Mouse (Mus musculus) macrophage (primary cell): Measurements from ENCODE around the gene Tubb4a. TPM values are rescaled to one million over a fixed set of nuclear protein-coding genes. Genes with fewer than 3 reads are reported as not detected.

Experiments
- H3K27ac ChIP-seq: fragments of 350-480 bp; formaldehyde crosslinking; 2 replicates; pipeline ENCODE4 v1.9.0; 2021
- H3K36me3 ChIP-seq: fragments of 350-480 bp; formaldehyde crosslinking; 2 replicates; pipeline ENCODE4 v1.9.0; 2021; ENCODE audit errors: inconsistent target
- H3K4me3 ChIP-seq: fragments of 350-480 bp; formaldehyde crosslinking; 2 replicates; pipeline ENCODE4 v1.9.0; 2021; ENCODE audit errors: inconsistent target
- H3K79me2 ChIP-seq: fragments of 350-480 bp; formaldehyde crosslinking; 2 replicates; pipeline ENCODE4 v1.9.0; 2021; ENCODE audit errors: inconsistent target
- WGBS: methylation state at CpG from one replicate; pipeline ENCODE4 v1.1.7; 2026; ENCODE audit warnings: inconsistent platforms; ENCODE audit not compliant: missing documents; 5-methylcytosine and 5-hydroxymethylcytosine counted together
- polyA plus RNA-seq: library from polyadenylated mRNA; stranded (reverse); fragments of 250-400 nt; gene quantifications from 3 replicates; pipeline ENCODE4 v1.2.4, GENCODE M21; 2018; ENCODE audit warnings: inconsistent platforms

Gene Tubb4a
- polyA plus RNA-seq, 1 experiment from 2014 or later, result 0.27 TPM

GRCm38 (mm10) chr17:57082481-57082880 is 5.1 kb downstream of the Tubb4a start:
- Histone ChIP-seq H3K4me3 (no peak overlapping the region), H3K27ac (no peak overlapping the region), H3K36me3 (peaks cover 17% of the 10 kb centered on the region; the same call in 1 of the 2 replicates), H3K79me2 (peaks cover 7% of the 10 kb centered on the region; the same call in 1 of the 2 replicates)
- WGBS, result 93% methylated on average over 5 of the region's 5 CpGs

DNA sequence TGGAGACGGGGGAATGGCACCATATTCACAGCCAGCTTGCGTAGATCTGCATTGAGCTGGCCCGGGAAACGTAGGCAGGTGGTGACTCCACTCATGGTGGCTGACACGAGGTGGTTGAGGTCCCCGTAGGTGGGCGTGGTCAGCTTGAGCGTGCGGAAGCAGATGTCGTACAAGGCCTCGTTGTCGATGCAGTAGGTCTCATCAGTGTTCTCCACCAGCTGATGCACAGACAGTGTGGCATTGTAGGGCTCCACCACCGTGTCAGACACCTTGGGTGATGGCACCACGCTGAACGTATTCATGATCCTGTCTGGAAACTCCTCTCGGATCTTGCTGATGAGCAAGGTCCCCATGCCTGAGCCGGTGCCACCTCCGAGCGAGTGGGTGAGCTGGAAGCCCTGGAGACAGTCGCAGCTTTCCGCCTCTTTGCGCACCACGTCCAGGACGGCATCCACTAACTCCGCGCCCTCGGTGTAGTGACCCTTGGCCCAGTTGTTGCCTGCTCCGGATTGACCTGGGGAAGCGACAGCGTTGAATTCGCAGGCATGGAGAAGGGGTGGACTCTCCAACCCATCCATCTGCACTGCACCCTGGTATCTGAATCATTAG is 6.2 kb downstream of the Tubb4a start:
- no peak overlapping the region for H3K27ac ChIP-seq
- 97% methylated on average over 27 of the region's 31 CpGs for WGBS
- H3K4me3 ChIP-seq, result no peak overlapping the region
- peaks cover 17% of the 10 kb centered on the region; the same call in 1 of the 2 replicates for H3K36me3 ChIP-seq
- H3K79me2 ChIP-seq, result peaks cover 17% of the 10 kb centered on the region; the same call in 1 of the 2 replicates

- WGBS, result 88% methylated on average over 3 of the region's 3 CpGs
- no peak overlapping the region for H3K27ac ChIP-seq
- H3K36me3 ChIP-seq, result peaks cover 17% of the 10 kb centered on the region; the same call in 1 of the 2 replicates
- H3K4me3 ChIP-seq, result no peak overlapping the region
- peaks cover 17% of the 10 kb centered on the region; the same call in 1 of the 2 replicates for H3K79me2 ChIP-seq
Measured at GRCm38 (mm10) chr17:57079919-57080318, 7.7 kb downstream of the Tubb4a start.

- Histone ChIP-seq H3K36me3 (peaks cover 27% of the 10 kb centered on the region; the same call in 1 of the 2 replicates), H3K4me3 (peak within 1 kb of the TSS; percentile 55), H3K79me2 (peaks cover 17% of the 10 kb centered on the region; the same call in 1 of the 2 replicates), H3K27ac (peak within 1 kb of the TSS; percentile 95)
- WGBS, result 0% methylated on average over 6 of the region's 6 CpGs
Measured at GRCm38 (mm10) chr17:57078336-57078735, 9.2 kb downstream of the Tubb4a start, which contains the start of gene Dennd1c. Gene Dennd1c, minus strand, starts transcription at chr17:57078514.

- no peak overlapping the region for H3K4me3 ChIP-seq
- 88% methylated on average over 3 of the region's 3 CpGs for WGBS
Measured at GRCm38 (mm10) chr17:57076916-57077315, 10.7 kb downstream of the Tubb4a start.

GRCm38 (mm10) chr17:57070699-57071098 is 16.9 kb downstream of the Tubb4a start:
- Histone ChIP-seq H3K36me3 (peaks cover 59% of the 10 kb centered on the region), H3K79me2 (no peaks in the 10 kb centered on the region), H3K4me3 (no peak overlapping the region), H3K27ac (no peak overlapping the region)
- 84% methylated on average over 10 of the region's 11 CpGs for WGBS

More at GRCm38 (mm10) chr17:57076916-57077315, 10.7 kb downstream of the Tubb4a start:
- Histone ChIP-seq H3K36me3 (peaks cover 28% of the 10 kb centered on the region; the same call in 1 of the 2 replicates), H3K79me2 (peaks cover 17% of the 10 kb centered on the region; the same call in 1 of the 2 replicates), H3K27ac (no peak overlapping the region)

DNA sequence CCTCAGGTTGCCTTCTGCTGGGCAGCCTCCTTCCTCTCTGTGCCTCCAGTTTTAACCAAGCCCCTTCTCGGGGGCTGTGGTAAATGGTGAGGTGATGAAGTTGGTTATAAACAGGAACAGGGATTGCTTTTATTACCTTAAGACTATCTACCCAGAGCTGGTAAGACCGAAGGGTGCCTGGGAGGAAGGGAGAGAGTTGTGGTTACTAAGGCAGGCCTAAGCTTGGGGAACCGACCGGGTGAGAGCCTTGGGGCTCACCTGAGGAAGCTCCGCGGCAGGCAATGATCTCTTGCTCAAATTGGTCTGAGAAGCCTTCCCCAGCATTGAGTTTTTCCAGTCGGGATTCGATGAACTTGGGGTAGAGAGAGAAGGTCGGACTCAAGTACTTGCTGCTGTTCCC is 17.3 kb downstream of the Tubb4a start:
- Histone ChIP-seq H3K27ac (no peak overlapping the region), H3K4me3 (no peak overlapping the region), H3K79me2 (no peaks in the 10 kb centered on the region), H3K36me3 (peaks cover 59% of the 10 kb centered on the region)
- WGBS, result 79% methylated on average over 9 of the region's 9 CpGs

GRCm38 (mm10) chr17:57066908-57067307 is 20.7 kb downstream of the Tubb4a start:
- WGBS, result 91% methylated on average over 5 of the region's 5 CpGs
- no peak overlapping the region for H3K4me3 ChIP-seq
- no peaks in the 10 kb centered on the region for H3K79me2 ChIP-seq
- peaks cover 44% of the 10 kb centered on the region for H3K36me3 ChIP-seq
- H3K27ac ChIP-seq, result no peak overlapping the region

DNA sequence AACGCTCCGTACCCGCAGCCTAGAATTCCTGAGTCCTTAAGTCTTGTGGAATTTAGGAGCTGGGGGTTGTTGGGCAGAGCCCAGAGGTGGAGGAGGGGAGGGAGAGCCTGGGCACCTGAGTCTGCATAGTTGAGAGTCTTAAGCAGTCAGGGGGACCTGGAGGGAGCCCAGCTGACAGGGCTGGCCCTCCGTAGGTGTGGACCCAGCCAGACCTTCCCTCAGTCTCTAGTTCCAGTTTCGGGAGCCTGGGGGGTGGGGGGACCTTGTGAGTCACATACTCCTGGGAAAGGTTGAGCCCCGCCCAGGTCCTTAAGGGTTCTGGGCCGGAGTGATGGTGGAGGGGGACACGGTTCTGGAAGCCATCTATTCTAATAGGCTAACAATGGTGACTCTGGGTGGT is 24.6 kb downstream of the Tubb4a start:
- H3K4me3 ChIP-seq, result no peak overlapping the region
- H3K36me3 ChIP-seq, result peaks cover 19% of the 10 kb centered on the region
- 88% methylated on average over 8 of the region's 8 CpGs for WGBS
- H3K27ac ChIP-seq, result no peak overlapping the region
- H3K79me2 ChIP-seq, result no peaks in the 10 kb centered on the region

- H3K4me3 ChIP-seq, result no peak overlapping the region
- no peaks in the 10 kb centered on the region for H3K79me2 ChIP-seq
- H3K36me3 ChIP-seq, result peaks cover 16% of the 10 kb centered on the region
- WGBS, result 28% methylated on average over 15 of the region's 22 CpGs
- no peak overlapping the region for H3K27ac ChIP-seq
Measured at GRCm38 (mm10) chr17:57062548-57062947, 25.0 kb downstream of the Tubb4a start.

GRCm38 (mm10) chr17:57062011-57062521 is 25.5 kb downstream of the Tubb4a start:
- Histone ChIP-seq H3K36me3 (peaks cover 11% of the 10 kb centered on the region), H3K4me3 (no peak overlapping the region), H3K79me2 (no peaks in the 10 kb centered on the region), H3K27ac (no peak overlapping the region)
- WGBS, result 3% methylated on average over 27 of the region's 39 CpGs

DNA sequence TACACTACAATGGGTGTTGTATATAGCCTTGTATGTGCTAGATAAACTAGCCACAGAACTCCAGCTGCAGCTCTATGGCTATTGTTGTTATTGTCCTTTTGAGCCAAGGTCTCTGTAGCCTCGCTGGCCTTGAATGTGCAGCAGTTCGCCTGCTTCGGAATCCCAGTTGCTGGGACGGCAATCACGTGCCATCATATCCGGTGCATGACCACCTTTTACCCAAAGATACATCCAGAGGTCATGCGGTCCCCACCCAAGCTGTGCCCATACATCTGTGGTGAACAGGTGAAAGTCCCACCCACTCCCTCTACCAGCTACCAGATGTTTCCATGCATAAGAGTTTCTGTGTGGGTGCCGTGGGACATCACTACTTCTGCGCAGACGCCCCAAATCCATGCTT is 26.5 kb downstream of the Tubb4a start:
- WGBS, result 49% methylated on average over 10 of the region's 10 CpGs
- H3K79me2 ChIP-seq, result no peaks in the 10 kb centered on the region
- H3K27ac ChIP-seq, result no peak overlapping the region
- H3K4me3 ChIP-seq, result peak overlapping the region; percentile 38; the same call in 1 of the 2 replicates
- peaks cover 2% of the 10 kb centered on the region; the same call in 1 of the 2 replicates for H3K36me3 ChIP-seq

DNA sequence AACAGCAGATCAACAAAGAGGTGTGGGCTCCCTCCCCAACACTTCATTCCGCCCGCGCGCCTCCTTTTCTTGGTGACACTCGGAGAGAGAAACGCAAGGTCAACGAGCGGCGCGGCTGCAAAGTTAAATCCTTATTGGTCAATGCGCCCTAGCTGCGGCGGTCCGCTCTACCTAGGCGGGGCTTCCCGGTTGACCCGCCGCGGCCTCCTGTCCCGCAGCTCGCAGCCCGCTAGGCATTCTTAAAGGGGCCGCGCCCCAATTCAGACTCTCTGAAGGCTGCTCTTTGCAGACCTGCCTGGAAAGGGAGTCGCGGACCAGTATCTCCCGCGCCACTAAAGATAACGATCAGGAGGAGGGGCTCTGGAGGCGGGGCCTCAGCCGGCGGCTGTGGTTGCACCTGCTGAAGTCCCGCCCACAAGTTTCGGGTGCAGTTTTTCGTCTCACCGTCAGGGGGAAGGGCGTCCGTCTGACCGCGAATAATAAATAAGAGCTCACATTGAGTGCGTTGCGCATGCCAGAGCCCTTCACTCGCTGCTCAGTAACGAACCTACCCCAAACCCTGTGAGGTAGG is 27.3 kb downstream of the Tubb4a start:
- Histone ChIP-seq H3K36me3 (no peaks in the 10 kb centered on the region), H3K4me3 (peak overlapping the region; percentile 38), H3K27ac (no peak overlapping the region), H3K79me2 (no peaks in the 10 kb centered on the region)
- WGBS, result 2% methylated on average over 44 of the region's 44 CpGs

GRCm38 (mm10) chr17:57059486-57059977 is 28.1 kb downstream of the Tubb4a start, which contains the start of gene Slc25a23:
Gene Slc25a23, minus strand, starts transcription at chr17:57059863.
- WGBS, result 4% methylated on average over 42 of the region's 45 CpGs
- Histone ChIP-seq H3K4me3 (peak within 1 kb of the TSS; percentile 38), H3K79me2 (no peaks in the 10 kb centered on the region), H3K36me3 (no peaks in the 10 kb centered on the region), H3K27ac (no peak within 1 kb of the TSS)
